Mouse (Mus musculus) hindbrain, embryonic 12.5 days (tissue): ENCODE data around the gene Myh1. TPM values are rescaled to one million over a fixed set of nuclear protein-coding genes. Genes with fewer than 3 reads are reported as not detected.

Experiments
- ATAC-seq: fragments of 200-750 bp; cut with Nextera tagmentation; 2 replicates; pipeline ENCODE4 v1.8.0; 2017; ENCODE audit warnings: moderate TSS enrichment; ENCODE audit not compliant: low FRiP score
- H3K27ac ChIP-seq: fragments of 300-500 bp; sonication (generic); 2 replicates; pipeline ENCODE4 v1.5.1; 2016; ENCODE audit warnings: mild to moderate bottlenecking
- H3K27me3 ChIP-seq: fragments of 300-500 bp; sonication (generic); 2 replicates; pipeline ENCODE4 v1.6.1; 2016; ENCODE audit warnings: mild to moderate bottlenecking
- H3K36me3 ChIP-seq: fragments of 300-500 bp; sonication (generic); 2 replicates; pipeline ENCODE4 v1.6.1; 2016; ENCODE audit warnings: mild to moderate bottlenecking
- H3K4me1 ChIP-seq: fragments of 300-500 bp; sonication (generic); 2 replicates; pipeline ENCODE4 v1.6.1; 2016
- H3K4me2 ChIP-seq: fragments of 300-500 bp; sonication (generic); replicated peaks from 2 replicates; pipeline ENCODE4 v1.6.1; 2016; ENCODE audit warnings: mild to moderate bottlenecking
- H3K4me3 ChIP-seq: fragments of 300-500 bp; sonication (generic); 2 replicates; pipeline ENCODE4 v1.5.1; 2016; ENCODE audit warnings: mild to moderate bottlenecking
- H3K9ac ChIP-seq: fragments of 300-500 bp; sonication (generic); 2 replicates; pipeline ENCODE4 v1.6.1; 2016; ENCODE audit warnings: mild to moderate bottlenecking, moderate library complexity
- H3K9me3 ChIP-seq: fragments of 300-500 bp; sonication (generic); replicated peaks from 2 replicates; pipeline ENCODE4 v1.6.1; 2016; ENCODE audit warnings: mild to moderate bottlenecking
- WGBS: fragments of 180-500 bp; shearing (Covaris S2); methylation state at CpG from one replicate; pipeline ENCODE4 v1.1.7; 2016; 5-methylcytosine and 5-hydroxymethylcytosine counted together
- polyA plus RNA-seq: library from polyadenylated mRNA; unstranded; fragments of >200 nt; fragmentation: Nextera tagmentation; extraction: Ambion mirVana; gene quantifications from 2 replicates; pipeline ENCODE4 v1.2.1, GENCODE M21; 2016

Myh1 gene
- polyA plus RNA-seq, 1 experiment from 2014 or later, result not detected

DNA sequence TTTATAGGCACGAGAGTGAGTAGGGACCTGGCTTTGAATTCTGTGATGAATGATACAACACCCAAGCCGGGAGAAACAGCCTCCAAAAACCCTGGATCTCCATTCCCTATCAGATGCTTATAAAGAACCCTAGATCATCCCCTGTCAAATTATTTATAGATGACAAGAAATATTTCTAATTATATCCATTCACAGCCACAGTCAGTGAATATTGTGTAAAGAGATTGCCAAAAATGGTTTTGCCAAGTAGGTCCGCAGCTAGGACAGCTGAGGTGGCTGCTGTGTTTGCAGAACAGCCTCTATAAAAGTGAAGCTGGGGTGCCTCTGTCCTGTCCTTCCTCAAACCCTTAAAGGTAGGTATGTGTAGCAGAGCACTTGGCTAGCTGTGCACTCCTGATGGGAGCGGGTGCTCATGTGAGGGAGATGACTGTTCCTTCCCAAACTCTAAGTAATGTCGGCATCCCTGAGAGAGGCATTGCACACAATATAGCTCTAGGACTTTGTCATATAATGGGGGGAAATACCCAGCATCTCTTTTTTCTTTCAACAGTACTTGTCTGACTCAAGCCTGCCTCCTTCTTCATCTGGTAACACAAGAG is 37.7 kb downstream of the Myh1 start, which contains the start of gene Myh4:
TSS of gene Myh4 (plus strand) at position 549 of the 599 bp plus-strand sequence.
- Histone ChIP-seq H3K4me1 (no peaks in the 10 kb centered on the region), H3K4me2 (no peak within 1 kb of the TSS), H3K4me3 (no peak within 1 kb of the TSS), H3K27me3 (no peaks in the 10 kb centered on the region), H3K9ac (no peak within 1 kb of the TSS), H3K27ac (no peak within 1 kb of the TSS), H3K36me3 (no peaks in the 10 kb centered on the region), H3K9me3 (no peaks in the 10 kb centered on the region)
- WGBS, result 80% methylated on average over 5 of the region's 5 CpGs
- ATAC-seq, result no peak

DNA sequence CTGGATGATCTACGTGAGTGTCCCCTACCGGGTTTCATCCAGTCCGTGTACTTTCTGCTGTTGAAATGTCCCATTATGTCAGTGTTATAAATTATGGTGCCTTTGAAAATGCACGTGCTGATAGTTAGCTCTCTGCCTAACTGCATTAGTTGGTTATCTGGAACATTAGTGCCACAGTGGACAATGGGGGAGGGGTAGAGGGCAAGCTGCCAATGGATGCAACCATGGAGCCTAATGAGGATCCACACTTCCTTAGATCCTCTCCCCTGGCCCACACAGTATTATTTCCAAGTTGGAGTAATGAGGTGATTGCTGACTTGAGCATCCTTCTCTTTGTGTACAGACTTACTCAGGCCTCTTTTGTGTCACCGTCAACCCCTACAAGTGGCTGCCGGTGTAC is 41.2 kb downstream of the Myh1 start:
- Histone ChIP-seq H3K9me3 (no peaks in the 10 kb centered on the region), H3K27me3 (no peaks in the 10 kb centered on the region), H3K4me3 (no peak overlapping the region), H3K36me3 (no peaks in the 10 kb centered on the region), H3K9ac (no peak overlapping the region), H3K4me1 (no peaks in the 10 kb centered on the region), H3K27ac (no peak overlapping the region), H3K4me2 (no peak overlapping the region)
- ATAC-seq, result no peak
- 82% methylated on average over 6 of the region's 6 CpGs for WGBS

DNA sequence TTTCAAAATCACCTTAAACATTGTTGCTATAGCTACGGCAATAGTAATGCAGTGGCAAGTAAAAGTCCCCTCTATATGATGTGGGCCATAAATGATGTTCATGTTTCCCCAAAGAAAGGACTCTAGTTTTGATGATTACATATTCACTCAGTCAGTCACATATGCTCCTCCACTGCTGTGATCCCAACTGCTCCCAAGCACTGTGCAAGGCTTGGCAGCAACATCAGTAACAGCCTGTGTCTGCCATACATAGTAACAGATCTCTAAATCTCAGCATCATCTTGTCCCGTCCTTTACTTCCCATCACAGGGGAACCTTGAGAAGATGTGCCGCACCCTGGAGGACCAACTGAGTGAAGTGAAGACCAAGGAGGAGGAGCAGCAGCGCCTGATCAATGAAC is 53.8 kb downstream of the Myh1 start:
- Histone ChIP-seq H3K9me3 (no peaks in the 10 kb centered on the region), H3K27me3 (no peaks in the 10 kb centered on the region), H3K27ac (no peak overlapping the region), H3K4me1 (no peaks in the 10 kb centered on the region), H3K9ac (no peak overlapping the region), H3K4me2 (no peak overlapping the region), H3K36me3 (no peaks in the 10 kb centered on the region), H3K4me3 (no peak overlapping the region)
- WGBS, result 92% methylated on average over 4 of the region's 4 CpGs
- no peak for ATAC-seq

DNA sequence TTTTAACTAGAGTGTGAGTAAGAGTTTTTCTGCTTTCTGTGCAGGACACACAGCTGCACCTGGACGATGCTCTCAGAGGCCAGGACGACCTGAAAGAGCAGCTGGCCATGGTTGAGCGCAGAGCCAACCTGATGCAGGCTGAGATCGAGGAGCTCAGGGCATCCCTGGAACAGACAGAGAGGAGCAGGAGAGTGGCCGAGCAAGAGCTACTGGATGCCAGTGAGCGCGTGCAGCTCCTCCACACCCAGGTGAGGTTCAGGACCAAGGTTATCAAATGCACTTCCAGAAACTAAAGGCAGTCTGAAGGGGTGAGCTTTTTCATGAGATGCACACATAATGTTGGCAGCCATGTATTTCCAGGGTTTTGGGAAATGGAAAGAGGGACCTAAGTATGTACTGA is 57.2 kb downstream of the Myh1 start:
- no peak for ATAC-seq
- Histone ChIP-seq H3K9me3 (no peaks in the 10 kb centered on the region), H3K4me1 (no peaks in the 10 kb centered on the region), H3K4me2 (no peak overlapping the region), H3K27me3 (no peaks in the 10 kb centered on the region), H3K9ac (no peak overlapping the region), H3K4me3 (no peak overlapping the region), H3K36me3 (no peaks in the 10 kb centered on the region), H3K27ac (no peak overlapping the region)
- WGBS, result 90% methylated on average over 7 of the region's 7 CpGs

DNA sequence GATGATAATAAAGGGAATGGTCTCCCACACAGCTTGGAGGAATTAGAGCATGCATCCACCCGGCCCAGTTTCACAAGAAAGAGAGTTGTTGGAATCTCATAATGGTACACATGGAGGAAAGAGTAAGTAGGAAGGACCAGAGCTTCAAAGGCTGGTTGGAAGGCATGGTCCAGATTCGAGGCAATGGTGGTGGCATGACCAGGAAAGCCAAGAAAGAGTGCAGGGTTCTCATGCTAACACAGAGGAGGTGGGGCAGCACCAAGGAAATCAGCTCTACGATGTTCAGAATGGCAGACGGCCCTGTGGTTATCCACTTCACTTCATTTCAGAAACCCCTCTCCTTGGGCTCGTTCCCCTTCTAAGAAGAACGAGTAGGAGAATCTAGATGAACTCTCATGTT is 61.1 kb downstream of the Myh1 start:
- Histone ChIP-seq H3K27me3 (no peaks in the 10 kb centered on the region), H3K4me2 (no peak overlapping the region), H3K4me3 (no peak overlapping the region), H3K9me3 (no peaks in the 10 kb centered on the region), H3K9ac (no peak overlapping the region), H3K4me1 (no peaks in the 10 kb centered on the region), H3K36me3 (no peaks in the 10 kb centered on the region), H3K27ac (no peak overlapping the region)
- WGBS, result 88% methylated on average over 6 of the region's 6 CpGs
- no peak for ATAC-seq

Other genes with a start within 250 kb of the Myh1 start
- gene Tmem238l, start 243.4 kb upstream of the Myh1 start, polyA plus RNA-seq, result not detected in 2 replicates
- 0.43 and 1.2 TPM in 2 replicates for gene Tmem220, start 174.9 kb upstream of the Myh1 start, polyA plus RNA-seq
- 37.8 and 39.6 TPM in 2 replicates for gene Adprm, start 147.5 kb upstream of the Myh1 start, polyA plus RNA-seq
- 18.2 and 18.9 TPM in 2 replicates for gene Sco1, start 147.4 kb upstream of the Myh1 start, polyA plus RNA-seq
- gene Myh3, start 121.8 kb upstream of the Myh1 start, polyA plus RNA-seq, result 4.3 and 26.2 TPM in 2 replicates
- gene Myh2, start 29.0 kb upstream of the Myh1 start, polyA plus RNA-seq, result 0.05 TPM in 1 of 2 replicates, not detected in the other
- gene Myh4, start 38.0 kb downstream of the Myh1 start, polyA plus RNA-seq, result 0.18 TPM in 1 of 2 replicates, not detected in the other
- gene Myh8, start 77.1 kb downstream of the Myh1 start, polyA plus RNA-seq, result 1.9 and 5.8 TPM in 2 replicates
- 0.04 and 0.07 TPM in 2 replicates for gene Myh13, start 121.6 kb downstream of the Myh1 start, polyA plus RNA-seq